Mouse (Mus musculus) right cerebral cortex, adult 18-20 months (tissue): ENCODE measurements around the gene Hlcs.

ENCODE experiments used
- DNase-seq: peaks from one replicate; pipeline ENCODE4 v3.0.0; 2022; ENCODE audit warnings: mixed read lengths

Gene Hlcs

DNA sequence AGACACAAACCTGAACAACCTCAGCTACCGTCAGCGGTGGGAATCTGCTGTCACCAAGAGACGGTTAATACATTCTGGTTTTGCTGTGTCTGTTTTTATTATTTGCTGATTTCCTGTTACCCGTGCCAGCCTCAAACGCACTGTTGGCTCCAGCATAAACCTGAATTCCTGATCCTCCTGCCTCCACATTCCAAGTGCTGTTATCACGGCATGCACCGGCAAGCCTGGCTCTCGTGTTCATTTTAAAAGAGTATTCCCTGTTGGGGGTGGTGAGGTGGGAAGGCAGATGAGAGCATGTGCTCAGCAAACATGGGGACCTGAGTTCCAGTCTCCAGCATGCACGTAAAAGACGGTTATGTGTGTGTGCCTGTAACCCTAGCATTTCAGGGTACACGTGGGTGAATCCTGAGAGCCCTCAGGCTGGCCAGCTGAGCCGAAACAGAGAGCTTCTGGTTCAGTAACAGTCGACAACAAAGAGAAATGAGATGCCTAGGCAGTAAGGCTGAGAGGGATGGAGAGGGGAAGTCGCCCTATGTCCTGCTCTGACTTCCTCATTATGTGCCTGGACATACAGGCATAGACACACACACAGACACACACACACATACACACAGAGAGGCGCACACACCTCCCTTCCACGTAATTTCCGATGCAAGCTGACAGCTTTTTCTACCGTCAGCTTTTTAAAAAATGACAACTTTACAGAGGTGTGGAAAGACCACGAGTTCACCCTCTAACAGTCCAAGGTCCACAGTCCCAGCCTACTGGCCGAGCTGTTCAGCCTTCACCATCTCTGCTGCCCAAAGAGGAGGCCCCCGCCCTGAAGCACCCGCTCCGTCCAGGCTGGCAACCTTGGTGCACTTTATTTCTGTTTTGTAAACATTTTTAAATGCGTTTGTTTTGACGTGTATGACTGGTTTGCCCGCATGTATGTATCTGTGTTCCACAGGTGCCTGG lies 107.6 kb downstream of the Hlcs start:
- no peak for DNase-seq

DNA sequence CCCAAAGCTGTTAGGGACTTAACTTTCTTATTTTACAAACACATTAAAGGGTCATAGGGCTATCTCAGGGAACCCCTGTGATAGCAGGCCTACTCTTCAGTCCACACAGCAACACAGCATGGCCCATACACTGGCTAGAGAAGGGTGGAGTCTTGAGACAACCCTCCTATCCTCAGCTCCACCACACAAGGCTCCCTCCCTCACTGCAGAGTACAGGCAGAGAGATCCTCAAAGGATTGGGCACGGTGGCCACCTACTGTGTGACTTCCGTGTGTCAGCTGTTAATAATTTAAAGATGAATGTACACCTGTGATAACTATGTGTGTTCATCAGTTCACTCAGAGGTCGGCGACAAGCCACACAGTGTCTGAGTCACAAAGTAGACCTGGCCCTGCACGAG lies 112.0 kb downstream of the Hlcs start:
- DNase-seq = no peak

DNA sequence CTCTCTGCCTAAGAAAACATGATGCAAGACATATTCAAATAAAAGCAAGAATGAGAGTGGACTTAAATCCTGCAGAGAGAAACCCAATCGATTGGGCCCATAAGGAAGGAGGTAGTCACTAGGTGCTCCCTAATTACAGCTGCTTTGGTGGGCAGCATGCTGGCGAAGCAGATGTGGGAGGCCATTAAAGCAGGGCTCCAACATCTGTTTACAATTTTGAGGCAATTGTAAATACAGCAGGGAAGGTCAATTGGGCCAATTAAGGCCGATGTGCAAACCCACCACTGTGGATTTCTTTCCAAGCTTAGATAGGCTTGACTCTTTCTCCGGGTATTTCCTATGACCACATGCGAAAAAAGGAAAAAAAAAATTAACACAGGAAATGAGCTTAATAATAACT lies 117.5 kb downstream of the Hlcs start:
- no peak for DNase-seq

DNA sequence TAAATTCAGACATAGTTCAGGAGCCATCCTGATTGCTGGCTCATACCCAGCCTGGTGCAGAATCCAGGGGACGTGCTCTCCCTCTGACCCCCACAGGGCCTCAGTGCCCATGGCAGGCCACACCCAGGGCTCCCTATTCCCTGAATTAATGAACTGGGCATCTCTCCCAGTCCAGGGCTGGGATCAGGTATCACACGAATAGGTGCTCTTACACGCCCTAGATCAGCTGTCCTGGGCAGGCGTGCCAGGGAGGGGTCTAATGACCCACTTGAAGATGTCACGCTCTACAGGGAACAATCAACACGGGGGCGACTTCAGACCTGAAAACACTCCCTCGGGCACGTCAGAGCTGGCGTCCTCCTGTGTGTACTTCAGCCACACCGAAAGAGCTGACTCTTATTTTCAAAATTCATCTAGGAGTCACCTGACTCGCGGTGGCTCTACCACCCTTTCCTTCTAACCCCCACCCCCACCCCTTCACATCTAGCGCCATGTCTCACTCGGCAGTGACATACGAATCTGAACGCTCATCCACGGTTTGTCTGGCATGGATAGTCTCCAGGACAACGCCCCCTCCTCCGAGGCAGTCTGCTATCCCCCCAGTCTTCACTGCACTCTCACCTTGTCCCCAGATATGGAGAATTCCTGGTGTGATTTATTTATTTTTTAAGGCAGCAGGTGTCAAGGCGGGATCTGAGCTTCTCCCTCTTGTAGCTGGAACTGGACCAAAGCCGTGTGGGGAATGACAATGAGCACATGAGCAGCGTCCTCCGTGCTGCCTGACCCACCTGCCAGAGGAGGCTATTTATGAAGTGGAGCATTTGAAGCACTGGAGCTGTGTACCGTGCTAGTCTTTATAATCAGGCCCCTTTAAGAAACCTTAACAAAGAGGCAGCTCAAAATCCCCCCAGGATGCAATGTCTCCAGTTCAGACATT lies 121.7 kb downstream of the Hlcs start:
- DNase-seq = no peak

DNA sequence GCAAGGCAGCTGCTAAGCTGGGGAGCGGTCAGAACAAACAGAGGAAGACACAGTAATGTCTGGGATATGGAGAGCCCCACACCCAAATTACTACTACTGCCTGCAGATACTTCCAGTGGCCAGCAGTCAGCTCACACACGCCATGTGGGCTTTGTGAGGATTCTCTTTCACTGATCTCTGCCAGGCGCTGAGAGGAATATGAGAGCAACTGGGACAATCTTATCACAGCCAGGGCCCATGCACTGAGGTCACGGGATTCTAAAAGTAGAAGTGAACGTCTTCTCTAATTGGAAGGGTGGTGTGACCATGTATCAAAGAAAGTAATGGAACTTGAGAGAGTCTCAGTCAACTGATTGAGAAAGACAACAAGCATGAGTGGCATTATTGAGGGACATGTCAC lies 123.1 kb downstream of the Hlcs start:
- DNase-seq = no peak

DNA sequence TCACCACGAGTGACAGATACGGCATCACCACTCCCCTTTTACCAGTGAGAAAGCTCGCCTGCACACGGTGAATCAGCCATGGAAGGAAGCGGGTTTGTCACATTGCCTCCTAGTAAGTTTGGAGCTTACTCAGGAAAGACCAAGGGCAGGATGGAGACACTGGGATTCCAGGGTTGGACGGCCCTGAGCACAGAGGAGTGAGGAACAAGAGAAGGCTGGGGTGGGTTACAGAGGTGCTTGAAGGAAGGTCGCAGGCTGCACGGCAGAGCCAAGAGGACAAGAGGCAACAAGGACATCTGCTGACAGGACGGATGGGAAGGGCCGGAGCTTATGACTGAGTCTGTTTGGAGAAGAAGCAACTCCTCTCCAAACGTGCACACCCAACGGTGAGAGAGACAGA lies 126.8 kb downstream of the Hlcs start:
- no peak for DNase-seq

DNA sequence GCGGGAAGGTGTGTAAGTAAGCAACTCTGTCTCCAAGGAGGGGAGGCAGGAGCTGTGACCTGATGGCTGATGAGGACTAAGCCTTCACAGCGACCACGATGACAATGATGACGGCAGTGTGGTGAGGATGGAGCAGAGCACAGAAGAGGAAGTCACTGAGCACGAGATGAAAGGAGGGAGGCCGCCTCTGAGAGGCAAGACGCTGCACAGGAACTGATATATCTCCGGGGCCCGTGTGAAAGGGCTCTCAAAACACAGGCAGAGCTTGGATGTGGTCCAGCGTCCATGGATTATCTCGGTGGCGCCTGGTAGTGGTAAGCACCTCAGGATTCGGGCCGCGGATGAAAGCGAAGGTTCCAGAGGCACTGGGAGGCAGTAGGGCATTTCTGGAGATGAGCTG lies 127.9 kb downstream of the Hlcs start:
- no peak for DNase-seq

DNA sequence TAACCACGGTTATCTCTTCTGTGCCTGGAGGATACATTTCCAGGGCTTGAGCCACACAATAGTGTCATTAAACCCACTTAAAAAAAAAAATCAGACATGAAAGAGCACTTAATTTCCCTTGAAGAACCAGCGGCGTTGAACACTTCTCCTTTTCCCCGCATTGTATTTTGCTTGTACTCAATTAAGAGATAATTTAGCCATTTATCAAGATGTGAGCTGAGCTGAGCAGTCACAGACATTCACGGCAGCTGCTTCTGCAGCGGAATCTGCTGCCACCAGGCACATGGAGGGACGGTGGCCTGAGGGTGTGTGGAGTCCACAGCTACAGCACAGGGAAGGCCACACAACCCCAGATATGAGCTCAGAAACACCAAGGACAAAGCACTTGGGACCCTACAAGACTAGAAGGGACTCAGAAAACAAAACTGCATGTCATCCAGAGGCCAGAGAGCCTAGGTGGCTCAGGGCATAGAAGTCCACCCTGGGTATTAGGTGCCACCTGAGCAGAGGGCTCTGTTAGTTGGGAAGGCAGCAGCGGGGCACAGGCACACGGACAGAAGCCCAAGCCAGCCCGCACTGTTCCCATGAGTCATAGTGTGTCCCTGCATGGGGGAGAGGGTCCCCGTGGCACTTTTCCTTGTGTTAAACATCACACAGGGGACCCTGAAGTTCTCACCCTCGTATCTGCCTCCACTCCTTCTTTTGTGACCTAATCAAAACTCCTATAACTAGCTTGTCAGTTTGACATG lies 133.1 kb downstream of the Hlcs start:
- no peak for DNase-seq

DNA sequence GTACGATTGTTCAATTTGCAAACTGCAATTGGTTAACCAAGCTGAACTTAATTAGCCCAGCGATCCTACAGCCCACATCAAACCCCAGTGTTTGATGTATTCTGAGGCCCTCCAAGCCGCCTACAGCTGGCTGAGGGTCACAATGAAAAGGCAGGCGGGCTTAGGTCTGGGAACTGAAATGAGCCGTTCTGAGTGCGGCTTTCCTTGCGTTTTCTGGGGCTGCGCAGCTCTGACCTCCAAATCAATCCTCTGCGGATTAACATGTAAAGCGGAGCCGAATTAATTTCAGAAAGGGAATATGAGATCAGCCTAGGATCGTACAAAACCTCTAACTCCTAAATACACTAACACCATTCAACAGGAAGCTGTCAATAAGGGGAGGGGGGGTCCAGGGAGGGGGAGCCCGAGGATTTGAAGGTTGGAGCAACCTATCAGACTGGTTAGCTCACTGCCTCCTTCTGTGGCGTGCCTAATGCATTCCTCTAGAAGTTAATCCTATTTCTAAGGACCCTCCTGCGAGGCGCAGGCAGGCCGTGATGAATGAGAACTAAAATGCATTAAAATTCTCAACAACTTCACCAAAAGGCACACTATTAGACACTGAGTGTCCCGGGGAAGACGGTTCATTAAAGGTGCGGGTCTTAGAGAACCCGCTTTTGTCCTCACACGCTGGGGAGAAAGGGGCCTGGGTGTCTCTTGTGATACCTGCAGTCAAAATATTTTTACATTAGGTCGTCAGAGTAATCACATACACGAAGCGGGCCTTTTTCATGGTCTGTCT lies 133.8 kb downstream of the Hlcs start:
- DNase-seq = no peak

DNA sequence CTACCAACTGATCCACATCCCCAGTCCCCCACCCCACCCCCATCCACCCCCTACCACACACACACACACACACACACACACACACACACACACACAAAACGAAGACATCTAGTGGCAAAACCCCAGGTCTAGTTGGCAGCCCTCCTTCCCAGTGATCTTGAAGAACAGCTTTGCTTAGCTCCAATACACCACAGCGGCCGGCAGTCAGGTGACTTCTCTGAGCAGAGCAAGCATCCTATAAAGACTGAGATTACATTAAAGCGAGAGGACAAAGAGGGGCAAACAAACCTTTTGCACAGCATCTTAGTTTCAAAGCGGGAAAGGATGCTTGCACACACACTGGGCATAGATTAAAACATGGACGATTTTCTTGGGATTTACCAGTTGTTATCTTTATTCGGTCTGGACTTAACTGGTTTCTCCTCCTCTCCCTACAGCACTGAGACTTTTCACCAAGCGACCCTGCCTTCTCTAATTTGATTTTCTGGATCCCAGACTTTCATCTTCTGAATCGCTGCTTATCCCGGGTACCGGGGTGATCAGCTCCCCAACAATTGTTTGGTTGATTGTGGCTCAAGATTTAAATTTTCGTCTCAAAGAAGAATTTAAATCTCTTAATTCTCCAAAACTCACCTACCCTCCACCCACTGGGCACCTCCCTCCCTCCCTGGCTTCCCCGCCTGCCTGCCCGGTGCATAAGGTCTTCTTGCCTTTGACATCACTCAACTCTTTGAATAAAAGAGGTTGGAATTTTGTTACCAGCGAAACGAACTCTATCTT lies 134.7 kb downstream of the Hlcs start:
- DNase-seq = no peak

DNA sequence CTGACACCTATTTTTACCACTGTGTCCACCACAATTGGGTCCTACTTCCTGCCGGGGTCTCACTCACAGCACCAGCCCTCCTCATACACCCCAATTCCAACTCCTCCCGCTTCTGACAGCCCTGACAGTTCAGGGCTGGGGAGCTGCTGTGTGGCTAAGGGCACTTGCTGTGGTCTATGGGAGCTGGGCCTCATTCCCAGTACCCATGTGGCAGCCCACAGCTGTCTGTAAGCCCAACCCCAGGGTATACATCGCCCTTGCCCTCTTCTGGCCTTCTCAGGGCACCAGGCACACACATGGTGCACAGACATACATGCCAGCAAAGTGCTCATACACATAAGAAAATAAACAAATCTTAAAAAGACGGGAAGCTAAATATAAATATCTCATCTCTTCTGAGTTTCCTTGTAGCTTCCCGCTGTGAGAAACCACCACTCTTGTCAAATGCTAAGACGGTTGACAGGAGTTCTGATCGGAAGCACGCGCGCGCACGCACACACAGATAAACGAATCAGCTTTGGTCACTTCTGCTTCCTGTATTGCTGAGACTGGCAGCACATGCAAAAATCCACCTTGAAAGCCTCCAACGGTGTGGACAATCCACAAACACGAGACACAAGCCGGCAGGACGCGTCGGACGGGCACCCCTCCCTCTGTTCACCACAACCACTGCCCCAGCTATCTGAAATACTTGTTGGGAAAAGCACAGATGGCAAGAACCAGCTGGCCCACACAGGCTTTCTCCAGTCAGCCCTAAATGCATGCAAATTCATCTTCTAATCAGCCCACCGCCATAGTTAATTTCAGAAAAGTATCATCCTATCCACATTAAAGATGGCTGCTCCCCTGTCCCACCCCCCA lies 136.1 kb downstream of the Hlcs start:
- no peak for DNase-seq

DNA sequence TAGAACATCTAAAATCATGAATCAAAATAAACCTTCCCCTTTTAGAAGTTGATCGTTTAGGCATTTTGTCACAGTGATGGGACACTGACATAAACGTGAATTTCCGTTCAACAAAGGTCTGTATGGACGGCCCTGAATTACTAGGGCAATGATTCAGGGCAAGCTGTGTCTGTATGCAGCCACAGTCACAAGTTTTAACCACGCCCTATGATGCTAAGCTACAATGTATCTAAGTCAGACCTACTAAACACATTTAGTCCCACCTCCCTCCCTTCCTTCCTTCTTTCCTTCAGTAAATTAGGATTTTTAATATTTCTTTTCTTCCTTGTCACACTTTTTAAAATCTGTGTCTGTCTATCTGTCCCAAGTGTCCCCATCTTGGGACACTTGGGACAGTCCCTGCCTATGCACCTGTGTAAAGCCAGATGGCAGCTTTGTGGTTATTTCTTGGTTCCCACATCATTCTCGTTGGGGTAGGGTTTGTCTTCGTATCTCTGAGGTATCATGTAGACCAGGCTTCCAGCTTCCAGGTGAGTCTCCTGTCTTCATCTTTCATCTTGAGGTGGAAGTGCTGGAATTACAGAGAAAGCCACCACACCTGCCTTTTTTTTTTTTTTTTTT lies 137.9 kb downstream of the Hlcs start:
- DNase-seq = no peak

DNA sequence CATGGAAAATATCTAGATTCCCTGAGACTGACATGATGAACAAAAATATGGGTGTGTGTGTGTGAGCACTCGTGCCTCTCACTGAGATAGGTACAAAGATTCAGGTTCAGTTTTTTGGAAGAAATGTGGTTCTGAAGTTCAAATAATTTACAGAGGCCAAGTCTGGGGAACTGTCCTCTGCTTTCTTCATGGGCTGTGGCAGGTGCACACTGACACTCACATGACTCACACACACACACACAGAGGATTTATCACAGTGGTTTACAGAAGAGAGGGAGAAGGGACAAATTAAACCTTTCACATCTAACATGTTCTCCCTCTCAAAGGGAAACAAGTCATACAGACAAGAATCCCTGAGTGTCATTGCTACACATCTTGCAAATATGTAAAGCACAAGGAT lies 140.0 kb downstream of the Hlcs start:
- DNase-seq = no peak

DNA sequence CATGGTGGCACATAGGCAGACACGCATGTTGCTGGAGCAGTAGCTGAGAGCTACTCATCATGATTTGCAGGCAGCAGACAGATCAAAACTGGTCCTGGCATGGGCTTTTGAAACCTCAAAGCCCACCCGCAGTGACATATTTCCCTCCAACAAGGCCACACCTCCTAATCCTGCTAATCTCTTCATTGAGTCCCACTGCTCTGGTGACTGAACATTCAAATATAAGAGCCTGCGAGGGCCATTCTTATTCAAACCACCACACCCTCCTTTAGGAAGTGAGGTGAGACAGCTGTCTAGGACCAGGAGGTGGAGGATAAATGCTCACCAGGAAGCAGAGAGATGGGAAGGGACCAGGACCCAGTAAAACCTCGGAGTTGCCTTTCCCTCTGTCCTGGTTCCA lies 143.2 kb downstream of the Hlcs start:
- DNase-seq = no peak

DNA sequence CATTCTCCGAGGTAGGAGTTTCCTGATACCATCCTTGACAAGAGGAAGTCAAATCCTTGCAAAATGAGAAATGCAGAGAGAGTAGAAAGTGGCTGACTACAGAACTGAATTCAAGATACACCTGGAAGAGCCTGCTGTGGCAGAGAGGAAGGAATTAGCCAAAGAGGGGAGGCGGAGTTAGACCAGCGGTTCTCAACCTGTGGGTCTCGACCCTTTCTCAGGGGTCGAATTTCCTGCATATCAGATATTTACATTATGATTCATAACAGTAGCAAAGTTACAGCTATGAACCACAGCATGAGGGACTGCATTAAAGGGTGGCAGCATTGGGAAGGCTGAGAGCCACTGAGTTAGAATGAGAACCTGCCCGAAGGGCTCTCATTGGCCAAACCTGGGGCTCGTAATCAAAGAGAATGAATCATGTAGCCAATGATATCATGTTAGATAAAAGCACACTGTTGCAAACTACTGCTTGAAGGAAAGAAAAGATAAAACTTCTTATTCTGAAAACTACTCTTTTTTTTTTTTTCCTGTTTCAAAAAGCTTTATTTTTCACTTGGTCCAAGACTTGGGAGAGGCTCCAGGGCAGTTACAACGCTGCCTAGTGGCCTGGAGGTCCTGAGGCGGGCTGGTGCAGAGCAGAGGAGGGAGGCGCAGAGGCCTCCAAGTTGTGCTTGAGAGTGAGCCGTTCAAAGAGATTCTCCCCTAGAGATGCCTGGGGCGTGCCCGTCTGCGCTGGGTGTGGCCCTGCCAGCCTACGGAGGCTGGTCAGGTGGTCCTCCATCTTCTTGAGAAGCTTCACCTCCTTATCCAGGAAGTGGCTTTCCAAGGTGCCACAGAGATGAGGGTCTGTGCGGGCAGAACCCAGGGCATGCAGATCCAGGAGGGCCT lies 144.5 kb downstream of the Hlcs start:
- no peak for DNase-seq

DNA sequence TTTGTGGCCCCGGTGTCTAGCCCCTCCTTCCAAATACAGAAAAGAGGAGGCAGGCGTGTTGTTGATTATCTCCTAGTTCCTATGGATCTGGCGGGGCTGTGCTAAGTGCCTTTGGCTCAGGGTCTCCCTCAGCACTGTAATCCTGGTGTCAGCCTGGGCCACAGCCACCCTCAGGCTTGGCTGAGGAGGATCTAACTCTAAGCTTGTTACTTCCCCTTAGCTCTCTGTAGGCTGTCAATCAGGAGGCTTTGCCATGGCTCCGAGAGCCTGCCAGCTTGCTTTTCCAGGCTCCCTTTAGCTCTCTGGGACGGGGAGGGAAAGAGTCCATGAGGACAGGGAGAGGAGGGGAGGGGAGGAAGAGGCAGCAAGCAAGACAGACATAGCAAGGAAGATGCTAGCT lies 148.4 kb downstream of the Hlcs start:
- no peak for DNase-seq

DNA sequence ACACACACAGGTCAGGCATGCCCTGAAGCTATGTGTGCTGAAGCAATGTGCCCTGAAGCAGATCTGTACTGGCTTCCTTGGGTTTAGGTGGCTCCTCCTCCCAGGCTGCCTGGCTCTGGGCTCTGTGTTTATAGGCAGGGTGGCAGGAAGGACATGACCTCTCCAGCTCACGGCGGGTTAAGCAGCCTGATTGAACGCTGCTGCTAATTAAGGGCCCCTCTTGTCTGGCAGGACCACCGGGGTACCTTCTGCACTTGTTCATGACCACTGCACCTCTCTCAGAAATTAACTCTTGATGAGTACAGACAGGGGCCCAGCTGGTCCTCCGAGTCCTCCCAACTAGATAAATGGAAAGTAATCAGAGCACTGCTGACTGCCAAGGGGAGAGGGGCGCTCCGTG lies 149.1 kb downstream of the Hlcs start:
- DNase-seq = no peak

DNA sequence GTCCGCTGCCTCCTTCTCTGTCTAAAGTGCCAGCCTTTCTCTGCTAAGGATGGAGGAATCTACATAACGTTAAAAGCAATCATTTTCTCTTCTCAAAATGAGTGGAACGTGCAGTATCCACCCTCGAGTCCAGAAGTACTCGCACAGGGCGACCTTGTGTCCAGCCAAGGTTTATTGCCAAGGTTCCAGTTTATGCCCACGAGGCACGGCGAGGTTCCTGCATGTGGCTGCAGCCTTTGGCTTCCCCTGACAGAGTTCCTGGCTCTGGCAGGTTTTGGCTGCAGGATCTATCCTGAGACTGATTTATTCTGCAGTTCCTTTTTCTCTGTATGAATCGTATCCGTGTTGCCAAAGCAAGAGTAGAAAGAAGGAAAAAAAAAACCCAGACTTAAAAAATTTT lies 150.3 kb downstream of the Hlcs start:
- DNase-seq = no peak

DNA sequence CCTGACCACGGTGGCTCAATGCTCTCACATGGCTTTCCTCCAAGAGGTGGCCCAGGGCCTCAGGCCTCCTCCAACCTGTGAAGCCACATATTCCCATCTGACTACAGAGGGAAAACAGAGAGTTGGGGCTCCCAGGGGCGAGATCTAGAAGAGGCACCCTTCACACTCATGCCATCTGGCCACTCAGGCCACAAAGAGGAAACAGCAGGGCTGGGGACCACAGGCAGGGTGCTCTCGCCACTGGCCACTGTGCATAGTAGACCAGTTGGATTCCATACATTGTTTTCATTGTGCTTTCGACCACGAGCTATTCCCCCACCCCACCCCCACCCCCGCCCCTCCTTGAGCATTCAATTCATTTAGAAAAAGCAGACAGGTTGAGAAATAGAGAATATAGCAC lies 151.4 kb downstream of the Hlcs start:
- no peak for DNase-seq
